Mouse (Mus musculus): ENCODE measurements around the gene Adk. TPM values are rescaled to one million over a fixed set of nuclear protein-coding genes. Genes with fewer than 3 reads are reported as not detected.

Gene Adk
- total RNA-seq, 2 experiments from 2014 or later = 85.9 to 86.1 TPM

DNA sequence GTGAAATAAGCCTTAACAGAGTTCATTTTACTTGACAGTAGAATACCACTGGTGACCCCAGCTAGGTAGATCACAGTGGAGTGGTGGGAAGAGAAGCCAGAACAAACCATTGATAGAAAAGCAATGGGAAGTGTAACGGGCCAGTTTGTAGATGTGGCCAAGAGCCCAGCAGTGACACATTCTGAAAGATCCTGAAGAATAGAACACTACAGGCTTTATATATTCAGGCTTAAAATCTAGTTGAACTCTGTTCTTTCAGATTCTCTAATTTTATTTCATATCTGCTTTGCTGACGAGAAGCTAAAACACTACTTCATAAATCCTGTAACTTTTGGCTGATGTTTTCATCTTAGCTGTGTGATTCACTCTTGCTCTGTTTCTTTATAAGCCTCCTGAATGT is 48.5 kb downstream of the Adk start:
- no peak for DNase-seq

- DNase-seq = peak; percentile 34
Measured at GRCm38 (mm10) chr14:21101562-21101961, 49.2 kb downstream of the Adk start.

DNA sequence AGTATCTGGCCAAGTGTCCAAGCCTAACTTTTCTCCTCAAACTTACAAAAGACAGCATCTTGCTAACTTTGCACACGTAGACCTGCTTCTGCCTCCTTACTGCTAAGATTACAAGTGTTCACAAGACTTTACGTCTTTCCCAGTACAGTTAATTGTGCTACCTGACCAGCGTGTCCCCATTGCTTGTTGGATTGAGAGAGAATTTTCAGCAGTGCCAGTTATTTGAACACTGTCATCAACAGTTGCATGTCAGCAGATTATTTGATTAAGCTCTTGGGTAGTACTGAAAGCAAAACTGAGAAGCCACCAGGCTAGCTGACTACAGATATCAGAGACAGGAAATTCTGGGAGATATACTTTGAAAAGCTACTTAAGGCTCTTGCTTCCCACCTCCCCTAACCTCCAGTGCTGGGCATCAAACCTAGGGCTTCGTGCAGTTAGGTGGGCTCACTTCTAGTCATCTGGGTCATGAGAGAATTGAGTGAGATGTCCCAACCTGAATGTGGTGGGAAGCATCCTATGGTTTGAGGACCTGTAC is 50.4 kb downstream of the Adk start:
- no peak for DNase-seq

- DNase-seq = no peak
Measured at GRCm38 (mm10) chr14:21105049-21105448, 52.7 kb downstream of the Adk start.

DNA sequence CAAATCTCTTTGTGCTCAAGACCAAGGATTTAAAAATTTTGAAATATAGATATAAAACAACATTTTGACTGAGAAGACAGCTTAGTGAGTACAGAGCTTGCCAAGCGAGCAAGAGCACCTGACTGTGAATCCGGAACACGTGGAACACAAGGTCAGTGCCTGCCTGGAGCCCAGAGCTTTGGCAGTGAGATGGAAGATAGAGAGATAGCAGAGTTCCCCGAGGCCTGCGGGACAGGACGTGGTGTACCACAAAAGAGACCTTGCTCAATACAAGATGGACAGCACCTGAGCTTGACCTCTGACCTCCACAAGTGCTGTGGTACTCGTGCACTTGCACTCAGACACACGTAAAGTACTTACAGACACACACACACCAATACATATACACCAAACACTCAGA is 54.2 kb downstream of the Adk start:
- DNase-seq = no peak

DNA sequence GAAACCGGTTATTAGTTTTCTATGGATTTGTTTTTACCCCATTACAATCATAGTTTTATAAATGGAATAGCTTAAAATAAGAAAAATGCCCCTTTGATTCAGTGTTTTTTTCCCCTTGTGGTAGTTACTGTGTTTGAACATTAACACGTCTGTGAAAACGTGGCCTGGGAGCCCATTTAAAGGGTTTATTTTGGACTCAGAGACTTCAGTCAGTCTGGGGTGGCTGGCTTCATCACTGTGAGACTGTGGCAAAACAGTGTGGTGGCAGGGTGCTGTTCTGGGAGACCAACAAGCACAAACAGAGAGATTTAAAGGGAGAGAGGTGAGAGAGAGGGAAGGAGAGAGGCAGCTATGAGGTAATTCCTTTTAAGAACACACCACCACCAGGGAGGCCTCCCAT is 55.2 kb downstream of the Adk start:
- no peak for DNase-seq

- DNase-seq = no peak
Measured at GRCm38 (mm10) chr14:21110492-21110891, 58.1 kb downstream of the Adk start.

- DNase-seq = no peak
Measured at GRCm38 (mm10) chr14:21111500-21111899, 59.1 kb downstream of the Adk start.

DNA sequence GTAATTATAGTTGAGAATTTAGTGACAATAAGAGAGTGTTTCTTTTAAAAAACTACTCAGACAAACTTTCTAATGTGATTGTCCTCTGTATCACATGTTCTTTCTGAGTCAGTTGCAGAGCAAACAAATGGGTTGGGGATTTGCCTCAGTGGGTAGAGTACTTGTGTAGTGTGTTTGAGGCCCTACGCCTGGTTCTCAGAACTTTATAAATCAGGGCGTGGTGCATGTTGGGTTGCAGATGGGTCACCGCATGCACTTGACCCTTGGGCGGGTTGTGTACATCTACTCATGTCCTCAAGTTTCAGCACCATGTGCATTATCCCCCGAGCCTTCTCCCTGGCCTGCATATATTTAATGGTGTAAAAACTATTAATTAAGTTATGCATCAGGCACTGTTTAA is 59.8 kb downstream of the Adk start:
- DNase-seq = no peak

GRCm38 (mm10) chr14:21112742-21113141 is 60.4 kb downstream of the Adk start:
- DNase-seq = no peak

DNA sequence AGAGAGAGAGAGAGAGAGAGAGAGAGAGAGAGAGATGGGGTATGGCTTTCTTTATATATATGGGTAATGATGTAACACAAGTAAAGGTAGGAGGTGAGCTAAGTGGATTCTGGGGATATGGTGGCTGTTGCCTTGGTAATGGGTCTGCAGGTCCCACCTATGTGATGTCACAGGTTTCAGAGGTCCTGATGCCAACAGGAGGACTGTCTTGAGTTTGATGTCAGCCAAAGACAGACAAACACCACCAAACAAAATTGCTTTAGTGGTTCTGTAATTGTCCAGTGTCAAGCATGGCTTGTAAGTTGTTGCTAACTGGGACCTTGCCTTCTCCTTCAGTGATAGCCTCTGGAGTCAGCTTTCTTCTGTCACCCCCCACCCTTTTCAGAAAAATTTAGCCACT is 62.0 kb downstream of the Adk start:
- no peak for DNase-seq

DNA sequence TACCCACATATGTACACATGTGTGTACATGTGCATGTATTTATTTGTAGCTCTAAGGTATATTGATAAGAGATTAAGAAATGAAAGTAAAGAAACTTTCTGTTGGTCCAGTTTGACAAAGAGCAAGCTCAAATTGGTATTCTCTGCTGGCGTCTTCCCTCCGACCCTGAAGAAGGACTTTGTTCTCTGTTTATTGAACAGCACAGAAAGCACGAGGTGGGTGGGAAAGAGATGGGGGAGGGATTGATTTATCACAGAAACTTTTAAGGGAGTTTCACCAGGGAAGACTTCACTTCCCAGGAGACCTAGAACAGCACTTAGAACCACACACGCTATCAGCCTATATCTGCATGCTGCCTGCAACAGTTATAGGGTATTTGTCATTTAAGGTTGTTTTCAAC is 62.9 kb downstream of the Adk start:
- DNase-seq = no peak

- no peak for DNase-seq
Measured at GRCm38 (mm10) chr14:21115888-21116460, 63.6 kb downstream of the Adk start.

GRCm38 (mm10) chr14:21118095-21118494 is 65.7 kb downstream of the Adk start:
- no peak for DNase-seq

GRCm38 (mm10) chr14:21119653-21120313 is 67.4 kb downstream of the Adk start:
- DNase-seq = no peak

GRCm38 (mm10) chr14:21120473-21120872 is 68.1 kb downstream of the Adk start:
- DNase-seq = peak; percentile 60

DNA sequence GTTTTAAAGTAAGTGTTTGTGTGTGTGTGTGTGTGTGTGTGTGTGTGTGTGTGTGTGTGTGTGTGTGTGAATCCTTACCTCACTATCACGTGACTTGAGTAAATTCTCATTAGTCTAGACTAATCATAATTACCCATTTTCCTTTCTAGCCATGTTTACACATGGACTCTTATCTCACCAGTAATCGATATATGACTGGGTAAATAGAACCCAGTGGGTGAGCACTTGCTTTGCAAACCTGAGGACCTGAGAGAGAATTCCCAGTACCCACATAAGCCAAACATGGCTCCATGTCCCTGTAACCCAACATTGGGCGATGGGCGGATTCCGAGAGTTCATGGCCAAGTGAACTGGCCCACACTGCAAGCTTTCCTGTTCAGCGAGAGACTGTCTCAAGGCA is 74.8 kb downstream of the Adk start:
- DNase-seq = no peak

GRCm38 (mm10) chr14:21136906-21137305 is 84.5 kb downstream of the Adk start:
- peak; percentile 47 for DNase-seq

DNA sequence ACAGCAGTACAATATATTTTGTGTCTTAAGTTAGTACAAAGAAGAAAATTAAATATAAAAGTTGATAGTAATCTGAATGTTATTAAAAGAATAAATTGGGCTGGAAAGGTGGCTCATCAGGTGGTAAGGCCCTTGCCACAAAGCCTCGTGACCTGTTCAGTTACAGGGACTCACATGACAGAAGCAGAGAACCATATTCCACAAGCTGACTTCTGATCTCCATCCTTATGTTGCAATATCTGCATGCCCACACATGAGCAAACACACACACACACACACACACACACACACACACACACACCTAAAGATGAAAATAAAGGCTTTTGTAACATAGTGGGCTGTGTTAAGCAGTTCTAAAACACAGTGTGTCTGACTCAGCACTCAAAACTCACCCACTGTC is 90.2 kb downstream of the Adk start:
- DNase-seq = no peak

- peak; percentile 36 for DNase-seq
Measured at GRCm38 (mm10) chr14:21143406-21144115, 91.2 kb downstream of the Adk start.

GRCm38 (mm10) chr14:21147171-21147570 is 94.8 kb downstream of the Adk start:
- DNase-seq = no peak

GRCm38 (mm10) chr14:21150301-21150700 is 97.9 kb downstream of the Adk start:
- no peak for DNase-seq

DNA sequence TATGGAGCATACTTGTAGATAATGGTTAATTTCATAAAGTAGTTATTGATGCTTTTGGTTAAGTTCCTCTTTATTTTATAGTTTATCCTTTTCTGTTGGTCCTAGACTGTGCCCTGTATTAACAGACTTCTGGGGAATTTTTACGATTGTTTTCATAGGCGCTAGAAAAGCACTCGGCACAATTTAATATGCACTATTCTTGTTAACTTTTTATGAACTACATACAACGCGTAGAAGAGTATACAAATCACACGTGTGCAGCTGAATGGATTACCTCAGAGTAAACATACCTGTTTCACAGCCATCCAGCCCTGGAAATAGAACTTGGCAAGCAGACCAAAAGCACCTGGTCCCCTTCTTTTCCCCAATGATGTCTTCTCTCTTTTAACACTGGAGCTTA is 99.7 kb downstream of the Adk start:
- no peak for DNase-seq

DNA sequence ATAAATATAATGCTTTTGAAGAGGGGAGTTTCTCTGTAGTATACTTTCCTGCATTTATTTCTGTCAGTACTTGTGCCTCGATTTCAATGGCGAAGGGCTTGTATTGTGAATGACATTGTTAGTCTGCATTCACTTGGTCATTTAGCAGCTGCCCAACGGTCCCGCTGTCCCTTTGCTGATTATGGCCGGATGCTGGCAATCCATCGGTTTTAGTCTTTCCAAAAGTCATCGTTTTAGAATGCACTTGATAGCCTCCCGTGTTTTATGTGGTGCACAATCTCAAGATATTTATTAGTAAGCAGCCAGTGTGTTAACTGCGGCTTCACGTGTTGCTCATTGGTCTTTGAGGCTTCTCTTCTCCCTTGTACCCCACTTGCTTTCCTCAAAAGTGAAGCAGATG is 113.3 kb downstream of the Adk start:
- DNase-seq = no peak

Measured in gastrocnemius, postnatal 10 days (tissue).